Mouse (Mus musculus) G1E (cell line): Measurements from ENCODE around the gene Rflnb.

Experiments used
- CTCF ChIP-seq: IDR thresholded peaks from 2 replicates; pipeline ENCODE4 v1.5.1; 2012; ENCODE audit warnings: low read depth, low read length, inconsistent platforms, mixed read lengths
- GATA1 ChIP-seq: IDR thresholded peaks from 2 replicates; pipeline ENCODE4 v1.6.1; 2012; ENCODE audit warnings: borderline replicate concordance, low read length, inconsistent platforms, mixed read lengths
- GATA2 ChIP-seq: IDR thresholded peaks from 2 replicates; pipeline ENCODE4 v1.6.1; 2012; ENCODE audit warnings: low read depth, low read length, inconsistent platforms, borderline replicate concordance
- POLR2AphosphoS5 ChIP-seq: IDR thresholded peaks from 2 replicates; pipeline ENCODE4 v1.6.1; 2012; ENCODE audit warnings: low read depth, low read length, inconsistent platforms; ENCODE audit not compliant: insufficient replicate concordance
- TAL1 ChIP-seq: conservative IDR thresholded peaks from 2 replicates; pipeline ENCODE4 v1.6.1; 2012; ENCODE audit warnings: low read depth, low read length, inconsistent platforms, mixed read lengths

- TF ChIP-seq CTCF = no peak
- no peak for TF ChIP-seq GATA2
- no peak for TF ChIP-seq GATA1
- TF ChIP-seq TAL1 = no peak
- TF ChIP-seq POLR2AphosphoS5 = no peak
Measured at GRCm38 (mm10) chr11:75978051-75978450, 49.5 kb downstream of the Rflnb start.
